Mouse (Mus musculus) ES-Bruce4 (cell line): Measurements from ENCODE around the gene Tsc22d1.

Experiments used
- CTCF ChIP-seq: IDR thresholded peaks from one replicate; pipeline ENCODE4 v1.8.1; 2011; ENCODE audit warnings: low read depth, low read length
- EP300 ChIP-seq: IDR thresholded peaks from 2 replicates; pipeline ENCODE4 v1.6.1; 2011; ENCODE audit warnings: low read depth, low read length; ENCODE audit not compliant: insufficient read depth

DNA sequence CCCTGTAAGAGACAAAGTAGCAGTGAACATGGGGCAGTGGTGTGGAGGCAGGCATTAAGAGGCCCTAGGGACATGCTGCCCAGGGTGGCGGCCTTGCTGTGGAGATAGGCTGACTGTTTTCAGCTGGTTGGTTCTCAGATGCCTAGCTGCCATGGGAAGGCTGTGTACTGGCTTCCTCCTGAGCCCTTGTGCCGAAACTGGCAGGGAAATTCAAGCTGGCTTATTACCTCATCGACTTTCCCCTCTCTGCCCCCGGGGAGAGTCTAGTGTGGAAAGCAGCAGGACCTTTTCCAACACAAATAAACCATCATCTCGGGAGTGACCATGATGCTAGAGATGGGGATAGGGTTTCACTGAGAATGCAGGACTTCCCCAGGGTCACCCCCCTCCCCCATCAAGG, 113.9 kb downstream of the Tsc22d1 start:
- TF ChIP-seq CTCF (no peak), EP300 (no peak)
